Mouse (Mus musculus): ENCODE data around the gene Cdc40. TPM values are rescaled to one million over a fixed set of nuclear protein-coding genes. Genes with fewer than 3 reads are reported as not detected.

Gene Cdc40
- 9.3 TPM for polyA plus RNA-seq (2012; fragmentation: generic; extraction: Trizol)

DNA sequence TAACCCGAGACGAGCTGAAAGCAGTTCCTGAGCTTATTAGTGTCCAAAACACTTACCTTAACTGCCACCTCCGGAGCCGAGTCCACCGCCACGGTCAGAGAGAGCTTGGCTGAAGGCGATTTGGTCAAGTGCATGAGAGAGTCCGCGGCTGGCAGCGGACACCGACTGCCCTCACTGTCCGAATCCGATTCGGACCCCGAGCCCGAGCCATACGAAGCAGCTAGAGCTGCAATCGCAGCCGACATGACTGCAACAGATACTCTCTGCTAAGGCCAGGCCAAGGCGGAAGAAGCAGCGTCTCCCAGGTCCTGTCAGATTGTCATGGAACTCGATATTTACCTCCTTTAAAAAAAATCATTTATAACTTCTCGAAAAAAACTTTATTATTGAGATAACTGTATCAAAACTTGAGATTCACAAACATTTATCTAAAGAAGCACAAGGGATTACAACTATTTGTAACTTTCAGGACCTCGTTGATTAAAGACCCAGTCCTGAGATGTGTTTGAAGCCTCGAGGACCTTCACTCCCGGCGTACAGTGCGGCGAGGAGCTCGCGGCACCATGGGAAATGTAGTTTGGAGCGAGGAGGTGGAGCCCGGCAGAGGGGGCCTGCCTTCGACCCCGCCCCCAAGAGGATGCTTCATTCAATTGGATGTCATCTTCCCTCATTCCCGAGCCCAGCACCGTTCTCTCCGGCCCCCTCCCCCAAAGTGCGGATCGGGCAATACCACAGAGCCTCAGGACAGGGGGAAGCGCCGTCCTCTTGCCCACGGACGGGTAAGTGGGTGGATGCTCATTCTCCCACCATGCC is at the start of gene Cdc40, which contains the start of gene Wasf1:
Gene Cdc40, minus strand, starts transcription at position 481 of the 813 bp plus-strand sequence.
Gene Wasf1, plus strand, starts transcription at position 645 of the 813 bp plus-strand sequence.
- TF ChIP-seq MYOG (IDR thresholded peaks at IDR 0.05; ENCODE audit: control insufficient read depth in 1 of 3, insufficient read depth in 1 of 3, insufficient read length in 2 of 3, low read depth in 2 of 3) (no peak), REST (IDR thresholded peaks at IDR 0.05; ENCODE audit: insufficient read depth, insufficient read length) (no peak), MYOD1 (IDR thresholded peaks at IDR 0.05; ENCODE audit: control insufficient read depth in 1 of 3, insufficient read length in 2 of 3, low read depth in 2 of 3) (no peak), E2F4 (IDR thresholded peaks at IDR 0.05; ENCODE audit: insufficient read depth) (no peak), TCF3 (IDR thresholded peaks at IDR 0.05; ENCODE audit: insufficient read length, low read depth) (no peak), MAX (IDR thresholded peaks at IDR 0.05; ENCODE audit: low read depth) (no peak), POLR2AphosphoS2 (IDR thresholded peaks at IDR 0.05; ENCODE audit: insufficient read length, low read depth) (peak; percentile 93), USF1 (IDR thresholded peaks at IDR 0.05; ENCODE audit: low read depth) (no peak), POLR2A (IDR thresholded peaks at IDR 0.05; ENCODE audit: insufficient read length, low read depth) (peak; percentile 97), CEBPB (IDR thresholded peaks at IDR 0.05; ENCODE audit: insufficient read depth, poor library complexity, severe bottlenecking) (no peak), TCF12 (IDR thresholded peaks at IDR 0.05; ENCODE audit: insufficient read depth, poor library complexity, severe bottlenecking) (no peak), SRF (IDR thresholded peaks at IDR 0.05; ENCODE audit: control insufficient read depth, insufficient read length, low read depth) (no peak)
- Histone ChIP-seq H3K27me3 (ENCODE audit: control insufficient read depth, insufficient read depth, insufficient read length) (no peaks in the 10 kb centered on the region), H3K79me2 (ENCODE audit: control insufficient read depth, insufficient read depth) (peaks cover 40% of the 10 kb centered on the region), H3K36me3 (ENCODE audit: control insufficient read depth, insufficient read depth) (peaks cover 9% of the 10 kb centered on the region), H3K4me2 (ENCODE audit: low read depth) (peak within 1 kb of the TSS; percentile 73), H3ac (ENCODE audit: control insufficient read depth, insufficient read length) (peak within 1 kb of the TSS; percentile 42), H3K4me3 (peak within 1 kb of the TSS; percentile 62)

DNA sequence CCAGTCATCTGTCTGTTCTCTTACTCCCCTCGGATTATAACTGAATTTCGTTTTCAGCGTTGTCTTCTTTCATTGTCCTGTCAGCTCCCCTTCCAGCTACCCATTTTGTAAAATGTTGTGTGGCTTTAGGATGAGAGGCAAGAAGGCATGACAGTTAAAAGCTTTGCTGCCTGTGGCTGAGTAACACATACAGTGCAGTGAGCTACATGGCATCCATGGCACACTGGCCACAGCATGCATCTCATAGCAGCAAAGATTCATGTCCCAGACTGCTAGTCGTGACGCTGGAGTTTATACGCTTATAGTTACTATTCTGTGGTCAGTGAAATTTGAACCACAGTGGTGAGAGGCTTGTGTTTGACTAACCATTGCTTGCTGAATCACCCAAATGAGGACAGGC is 36.4 kb upstream of the Cdc40 start:
- Histone ChIP-seq H3K27me3 (ENCODE audit: control insufficient read depth, insufficient read depth, insufficient read length) (no peaks in the 10 kb centered on the region), H3K79me2 (ENCODE audit: control insufficient read depth, insufficient read depth) (no peaks in the 10 kb centered on the region), H3K36me3 (ENCODE audit: control insufficient read depth, insufficient read depth) (no peaks in the 10 kb centered on the region), H3K4me3 (no peak overlapping the region), H3ac (ENCODE audit: control insufficient read depth, insufficient read length) (no peak overlapping the region), H3K4me2 (ENCODE audit: low read depth) (peak overlapping the region; percentile 68)
- TF ChIP-seq TCF3 (IDR thresholded peaks at IDR 0.05; ENCODE audit: insufficient read length, low read depth) (no peak), POLR2AphosphoS2 (IDR thresholded peaks at IDR 0.05; ENCODE audit: insufficient read length, low read depth) (no peak), MAX (IDR thresholded peaks at IDR 0.05; ENCODE audit: low read depth) (no peak), POLR2A (IDR thresholded peaks at IDR 0.05; ENCODE audit: insufficient read length, low read depth) (no peak), E2F4 (IDR thresholded peaks at IDR 0.05; ENCODE audit: insufficient read depth) (no peak), CEBPB (IDR thresholded peaks at IDR 0.05; ENCODE audit: insufficient read depth, poor library complexity, severe bottlenecking) (no peak), USF1 (IDR thresholded peaks at IDR 0.05; ENCODE audit: low read depth) (no peak), TCF12 (IDR thresholded peaks at IDR 0.05; ENCODE audit: insufficient read depth, poor library complexity, severe bottlenecking) (no peak), MYOD1 (IDR thresholded peaks at IDR 0.05; ENCODE audit: control insufficient read depth in 1 of 3, insufficient read length in 2 of 3, low read depth in 2 of 3) (no peak), REST (IDR thresholded peaks at IDR 0.05; ENCODE audit: insufficient read depth, insufficient read length) (no peak)

DNA sequence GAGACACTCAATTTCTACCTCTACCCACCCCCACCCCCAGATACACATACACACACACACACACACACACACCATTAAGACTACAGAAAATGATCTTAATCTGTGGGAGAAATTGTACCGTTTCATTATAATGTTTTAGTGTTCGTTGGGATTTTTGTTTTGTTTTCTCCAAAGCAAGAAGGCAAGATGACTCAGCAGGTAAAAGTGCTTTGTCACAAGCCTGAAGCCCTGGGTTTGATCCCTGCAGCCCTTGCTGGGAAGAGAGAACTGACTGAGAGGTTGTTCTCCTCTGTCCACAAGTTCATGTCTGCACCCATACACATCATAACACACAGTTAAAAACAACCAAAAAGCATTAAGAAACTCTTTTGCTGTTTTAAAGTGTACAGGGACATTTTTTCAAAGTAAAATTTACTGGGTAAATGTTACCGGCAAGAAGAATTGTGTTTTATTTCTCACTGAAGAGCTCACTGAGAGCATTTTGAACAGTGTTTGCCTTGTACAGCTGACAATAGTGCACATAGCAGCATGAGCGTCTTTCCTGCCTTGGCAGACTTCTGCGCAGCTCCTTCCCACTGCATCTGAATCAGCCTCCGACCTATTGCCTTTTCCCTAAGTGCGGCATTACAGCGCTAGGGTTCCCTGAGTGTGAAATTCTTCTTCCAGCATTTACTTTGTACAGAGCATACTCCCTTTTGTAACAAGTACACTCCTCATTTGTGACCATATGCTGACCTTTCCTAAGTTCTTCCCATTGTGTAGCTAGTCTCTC is 35.7 kb upstream of the Cdc40 start:
- Histone ChIP-seq H3K4me3 (no peak overlapping the region), H3K36me3 (ENCODE audit: control insufficient read depth, insufficient read depth) (no peaks in the 10 kb centered on the region), H3K79me2 (ENCODE audit: control insufficient read depth, insufficient read depth) (no peaks in the 10 kb centered on the region), H3K27me3 (ENCODE audit: control insufficient read depth, insufficient read depth, insufficient read length) (no peaks in the 10 kb centered on the region), H3K4me2 (ENCODE audit: low read depth) (peak overlapping the region; percentile 68), H3ac (ENCODE audit: control insufficient read depth, insufficient read length) (no peak overlapping the region)
- TF ChIP-seq REST (IDR thresholded peaks at IDR 0.05; ENCODE audit: insufficient read depth, insufficient read length) (no peak), TCF3 (IDR thresholded peaks at IDR 0.05; ENCODE audit: insufficient read length, low read depth) (no peak), SRF (IDR thresholded peaks at IDR 0.05; ENCODE audit: control insufficient read depth, insufficient read length, low read depth) (no peak), POLR2A (IDR thresholded peaks at IDR 0.05; ENCODE audit: insufficient read length, low read depth) (no peak), MYOG (IDR thresholded peaks at IDR 0.05; ENCODE audit: control insufficient read depth in 1 of 3, insufficient read depth in 1 of 3, insufficient read length in 2 of 3, low read depth in 2 of 3) (no peak), E2F4 (IDR thresholded peaks at IDR 0.05; ENCODE audit: insufficient read depth) (no peak), MAX (IDR thresholded peaks at IDR 0.05; ENCODE audit: low read depth) (no peak), USF1 (IDR thresholded peaks at IDR 0.05; ENCODE audit: low read depth) (no peak), MYOD1 (IDR thresholded peaks at IDR 0.05; ENCODE audit: control insufficient read depth in 1 of 3, insufficient read length in 2 of 3, low read depth in 2 of 3) (no peak), CEBPB (IDR thresholded peaks at IDR 0.05; ENCODE audit: insufficient read depth, poor library complexity, severe bottlenecking) (no peak), TCF12 (IDR thresholded peaks at IDR 0.05; ENCODE audit: insufficient read depth, poor library complexity, severe bottlenecking) (no peak), POLR2AphosphoS2 (IDR thresholded peaks at IDR 0.05; ENCODE audit: insufficient read length, low read depth) (no peak)

- Histone ChIP-seq H3K4me2 (ENCODE audit: low read depth) (no peak overlapping the region), H3K79me2 (ENCODE audit: control insufficient read depth, insufficient read depth) (no peaks in the 10 kb centered on the region), H3K27me3 (ENCODE audit: control insufficient read depth, insufficient read depth, insufficient read length) (no peaks in the 10 kb centered on the region), H3ac (ENCODE audit: control insufficient read depth, insufficient read length) (no peak overlapping the region), H3K4me3 (no peak overlapping the region), H3K36me3 (ENCODE audit: control insufficient read depth, insufficient read depth) (no peaks in the 10 kb centered on the region)
- TF ChIP-seq TCF12 (IDR thresholded peaks at IDR 0.05; ENCODE audit: insufficient read depth, poor library complexity, severe bottlenecking) (no peak), REST (IDR thresholded peaks at IDR 0.05; ENCODE audit: insufficient read depth, insufficient read length) (no peak), MAX (IDR thresholded peaks at IDR 0.05; ENCODE audit: low read depth) (no peak), MYOD1 (IDR thresholded peaks at IDR 0.05; ENCODE audit: control insufficient read depth in 1 of 3, insufficient read length in 2 of 3, low read depth in 2 of 3) (no peak), SRF (IDR thresholded peaks at IDR 0.05; ENCODE audit: control insufficient read depth, insufficient read length, low read depth) (no peak), TCF3 (IDR thresholded peaks at IDR 0.05; ENCODE audit: insufficient read length, low read depth) (no peak), MYOG (IDR thresholded peaks at IDR 0.05; ENCODE audit: control insufficient read depth in 1 of 3, insufficient read depth in 1 of 3, insufficient read length in 2 of 3, low read depth in 2 of 3) (no peak), CEBPB (IDR thresholded peaks at IDR 0.05; ENCODE audit: insufficient read depth, poor library complexity, severe bottlenecking) (no peak), POLR2AphosphoS2 (IDR thresholded peaks at IDR 0.05; ENCODE audit: insufficient read length, low read depth) (no peak), USF1 (IDR thresholded peaks at IDR 0.05; ENCODE audit: low read depth) (no peak), E2F4 (IDR thresholded peaks at IDR 0.05; ENCODE audit: insufficient read depth) (no peak)
Measured at GRCm38 (mm10) chr10:40915240-40915639, 32.1 kb upstream of the Cdc40 start.

Measured in myocyte (in vitro differentiated cells).